Mouse (Mus musculus) kidney, postnatal 14 days (tissue): ENCODE measurements around the gene Tpra1.
A peak's percentile ranks its signal among the peaks of the same experiment; 100 is the strongest.

Experiments used
- DNase-seq: peaks from one replicate; pipeline ENCODE4 v3.0.0; 2022; ENCODE audit warnings: mixed read lengths

Tpra1 gene

GRCm38 (mm10) chr6:88893559-88893958 is 8.5 kb upstream of the Tpra1 start:
- peak; percentile 69 for DNase-seq

GRCm38 (mm10) chr6:88895943-88896342 is 6.1 kb upstream of the Tpra1 start:
- no peak for DNase-seq

- no peak for DNase-seq
Measured at GRCm38 (mm10) chr6:88897246-88897645, 4.8 kb upstream of the Tpra1 start.

GRCm38 (mm10) chr6:88898534-88899048 is 3.5 kb upstream of the Tpra1 start, which contains the start of gene Mcm2:
Gene Mcm2, minus strand, starts transcription at chr6:88898780.
- DNase-seq = peak; percentile 98

- DNase-seq = no peak
Measured at GRCm38 (mm10) chr6:88899086-88899485, 3.0 kb upstream of the Tpra1 start.

GRCm38 (mm10) chr6:88899628-88900027 is 2.4 kb upstream of the Tpra1 start:
- no peak for DNase-seq

- no peak for DNase-seq
Measured at GRCm38 (mm10) chr6:88901471-88901870, 580 bp upstream of the Tpra1 start.

GRCm38 (mm10) chr6:88903708-88904107 is 1.7 kb downstream of the Tpra1 start:
- no peak for DNase-seq

GRCm38 (mm10) chr6:88904456-88904974 is 2.5 kb downstream of the Tpra1 start:
- no peak for DNase-seq

- DNase-seq = no peak
Measured at GRCm38 (mm10) chr6:88905042-88905441, 3.0 kb downstream of the Tpra1 start.

- DNase-seq = peak; percentile 79
Measured at GRCm38 (mm10) chr6:88906369-88907108, 4.5 kb downstream of the Tpra1 start.

- DNase-seq = no peak
Measured at GRCm38 (mm10) chr6:88909151-88909550, 7.1 kb downstream of the Tpra1 start.

GRCm38 (mm10) chr6:88913022-88913421 is 11.0 kb downstream of the Tpra1 start:
- DNase-seq = no peak

GRCm38 (mm10) chr6:88913440-88913839 is 11.4 kb downstream of the Tpra1 start:
- DNase-seq = no peak

GRCm38 (mm10) chr6:88914799-88915198 is 12.7 kb downstream of the Tpra1 start:
- DNase-seq = no peak

- no peak for DNase-seq
Measured at GRCm38 (mm10) chr6:88915510-88915909, 13.5 kb downstream of the Tpra1 start.

GRCm38 (mm10) chr6:88916153-88916552 is 14.1 kb downstream of the Tpra1 start:
- DNase-seq = peak; percentile 63

GRCm38 (mm10) chr6:88918802-88919201 is 16.8 kb downstream of the Tpra1 start:
- DNase-seq = no peak

- peak; percentile 89 for DNase-seq
Measured at GRCm38 (mm10) chr6:88924502-88925275, 22.6 kb downstream of the Tpra1 start.

GRCm38 (mm10) chr6:88925640-88926205 is 23.7 kb downstream of the Tpra1 start:
- DNase-seq = no peak

GRCm38 (mm10) chr6:88926870-88927269 is 24.8 kb downstream of the Tpra1 start:
- peak; percentile 54 for DNase-seq

GRCm38 (mm10) chr6:88927595-88927994 is 25.5 kb downstream of the Tpra1 start:
- DNase-seq = peak; percentile 76

- DNase-seq = no peak
Measured at GRCm38 (mm10) chr6:88928026-88928425, 26.0 kb downstream of the Tpra1 start.
